Mouse (Mus musculus): ENCODE data around the gene Trove2. TPM values are rescaled to one million over a fixed set of nuclear protein-coding genes. Genes with fewer than 3 reads are reported as not detected.
A peak's percentile ranks its signal among the peaks of the same experiment; 100 is the strongest.

The Trove2 gene
- 29.0 and 29.3 TPM in 2 replicates for polyA plus RNA-seq (2015; fragmentation: Nextera tagmentation; extraction: Ambion mirVana)

GRCm38 (mm10) chr1:143776446-143777411 lies at the start of gene Trove2, which contains the start of gene Uchl5:
TSS of gene Trove2 (minus strand) at chr1:143777068.
TSS of gene Uchl5 (plus strand) at chr1:143777272.
- Histone ChIP-seq H3K36me3 (no peaks in the 10 kb centered on the region), H3K9me3 (no peaks in the 10 kb centered on the region), H3K4me3 (peak within 1 kb of the TSS; percentile 98), H3K27me3 (no peaks in the 10 kb centered on the region), H3K4me1 (replicated peaks) (peaks cover 38% of the 10 kb centered on the region), H3K27ac (replicated peaks) (peak within 1 kb of the TSS; percentile 80), H3K9ac (peak within 1 kb of the TSS; percentile 91), H3K4me2 (peak within 1 kb of the TSS; percentile 94)
- under 1% methylated on average over 80 of the region's 84 CpGs for WGBS
- peak; percentile 97 for ATAC-seq (ENCODE audit: low FRiP score, low read depth)

- no peak overlapping the region for H3K27ac ChIP-seq (replicated peaks)
- H3K4me2 ChIP-seq, result no peak overlapping the region
- WGBS, result 87% methylated on average over 3 of the region's 3 CpGs
- H3K9ac ChIP-seq, result no peak overlapping the region
- no peaks in the 10 kb centered on the region for H3K9me3 ChIP-seq
- ATAC-seq (ENCODE audit: low FRiP score, low read depth), result no peak
- H3K4me3 ChIP-seq, result no peak overlapping the region
- no peaks in the 10 kb centered on the region for H3K27me3 ChIP-seq
- H3K36me3 ChIP-seq, result no peaks in the 10 kb centered on the region
- no peaks in the 10 kb centered on the region for H3K4me1 ChIP-seq (replicated peaks)
Measured at GRCm38 (mm10) chr1:143822677-143823076, 45.8 kb upstream of the Trove2 start.

GRCm38 (mm10) chr1:143820096-143820877 lies 43.4 kb upstream of the Trove2 start:
- no peaks in the 10 kb centered on the region for H3K9me3 ChIP-seq
- H3K27ac ChIP-seq (replicated peaks), result no peak overlapping the region; the same call in 1 of the 2 replicates
- 31% methylated on average over 2 of the region's 2 CpGs for WGBS
- no peaks in the 10 kb centered on the region for H3K4me1 ChIP-seq (replicated peaks)
- peak; percentile 82 for ATAC-seq (ENCODE audit: low FRiP score, low read depth)
- H3K36me3 ChIP-seq, result no peaks in the 10 kb centered on the region
- no peak overlapping the region for H3K9ac ChIP-seq
- H3K4me2 ChIP-seq, result no peak overlapping the region
- H3K4me3 ChIP-seq, result no peak overlapping the region
- H3K27me3 ChIP-seq, result no peaks in the 10 kb centered on the region

- H3K27ac ChIP-seq (replicated peaks), result no peak overlapping the region
- H3K9me3 ChIP-seq, result no peaks in the 10 kb centered on the region
- H3K27me3 ChIP-seq, result no peaks in the 10 kb centered on the region
- 37% methylated on average over 7 of the region's 7 CpGs for WGBS
- no peak overlapping the region for H3K4me2 ChIP-seq
- H3K9ac ChIP-seq, result no peak overlapping the region
- ATAC-seq (ENCODE audit: low FRiP score, low read depth), result 0 out of 2 replicates have a peak, but pooled peaks have one; percentile 76
- H3K36me3 ChIP-seq, result no peaks in the 10 kb centered on the region
- no peak overlapping the region for H3K4me3 ChIP-seq
- no peaks in the 10 kb centered on the region for H3K4me1 ChIP-seq (replicated peaks)
Measured at GRCm38 (mm10) chr1:143813676-143814360, 37.0 kb upstream of the Trove2 start.

GRCm38 (mm10) chr1:143809062-143809461 lies 32.2 kb upstream of the Trove2 start:
- Histone ChIP-seq H3K27ac (replicated peaks) (no peak overlapping the region), H3K4me2 (no peak overlapping the region), H3K4me3 (no peak overlapping the region), H3K27me3 (no peaks in the 10 kb centered on the region), H3K36me3 (0 out of 2 replicates have a peak, but pooled peaks cover 4% of the 10 kb centered on the region), H3K9ac (no peak overlapping the region), H3K4me1 (replicated peaks) (no peaks in the 10 kb centered on the region), H3K9me3 (no peaks in the 10 kb centered on the region; the same call in 1 of the 2 replicates)
- no peak for ATAC-seq (ENCODE audit: low FRiP score, low read depth)
- 81% methylated on average over 6 of the region's 6 CpGs for WGBS

- no peak overlapping the region for H3K4me2 ChIP-seq
- peak; percentile 84; the same call in 1 of the 2 replicates for ATAC-seq (ENCODE audit: low FRiP score, low read depth)
- WGBS, result 43% methylated on average over 4 of the region's 4 CpGs
- no peak overlapping the region for H3K9ac ChIP-seq
- H3K4me3 ChIP-seq, result no peak overlapping the region
- no peaks in the 10 kb centered on the region for H3K4me1 ChIP-seq (replicated peaks)
- peaks cover 4% of the 10 kb centered on the region; the same call in 1 of the 2 replicates for H3K36me3 ChIP-seq
- no peaks in the 10 kb centered on the region; the same call in 1 of the 2 replicates for H3K9me3 ChIP-seq
- H3K27me3 ChIP-seq, result no peaks in the 10 kb centered on the region
- H3K27ac ChIP-seq (replicated peaks), result no peak overlapping the region
Measured at GRCm38 (mm10) chr1:143803537-143803936, 26.7 kb upstream of the Trove2 start.

- Histone ChIP-seq H3K9me3 (no peaks in the 10 kb centered on the region), H3K4me3 (no peak overlapping the region), H3K9ac (no peak overlapping the region), H3K27ac (replicated peaks) (no peak overlapping the region), H3K27me3 (no peaks in the 10 kb centered on the region), H3K4me1 (replicated peaks) (no peaks in the 10 kb centered on the region), H3K4me2 (no peak overlapping the region), H3K36me3 (0 out of 2 replicates have a peak, but pooled peaks cover 4% of the 10 kb centered on the region)
- 76% methylated on average over 2 of the region's 2 CpGs for WGBS
- ATAC-seq (ENCODE audit: low FRiP score, low read depth), result no peak
Measured at GRCm38 (mm10) chr1:143788584-143789227, 11.8 kb upstream of the Trove2 start.

GRCm38 (mm10) chr1:143777558-143778218 lies 820 bp upstream of the Trove2 start:
- Histone ChIP-seq H3K27ac (replicated peaks) (peak overlapping the region; percentile 80), H3K27me3 (no peaks in the 10 kb centered on the region), H3K36me3 (no peaks in the 10 kb centered on the region), H3K4me2 (peak overlapping the region; percentile 94), H3K9me3 (no peaks in the 10 kb centered on the region), H3K9ac (peak overlapping the region; percentile 91), H3K4me3 (peak overlapping the region; percentile 98), H3K4me1 (replicated peaks) (peaks cover 33% of the 10 kb centered on the region)
- peak; percentile 64; the same call in 1 of the 2 replicates for ATAC-seq (ENCODE audit: low FRiP score, low read depth)
- WGBS, result under 1% methylated on average over 39 of the region's 39 CpGs

- Histone ChIP-seq H3K4me3 (no peak overlapping the region), H3K36me3 (peaks cover 12% of the 10 kb centered on the region), H3K9me3 (no peaks in the 10 kb centered on the region), H3K4me2 (no peak overlapping the region), H3K4me1 (replicated peaks) (peaks cover 38% of the 10 kb centered on the region), H3K27ac (replicated peaks) (no peak overlapping the region), H3K27me3 (no peaks in the 10 kb centered on the region), H3K9ac (no peak overlapping the region)
- 82% methylated on average over 6 of the region's 6 CpGs for WGBS
- no peak for ATAC-seq (ENCODE audit: low FRiP score, low read depth)
Measured at GRCm38 (mm10) chr1:143773909-143774308, 3.0 kb downstream of the Trove2 start.

GRCm38 (mm10) chr1:143773082-143773481 lies 3.8 kb downstream of the Trove2 start:
- no peak for ATAC-seq (ENCODE audit: low FRiP score, low read depth)
- WGBS, result 73% methylated on average over 7 of the region's 7 CpGs
- Histone ChIP-seq H3K9me3 (no peaks in the 10 kb centered on the region), H3K4me1 (replicated peaks) (peaks cover 29% of the 10 kb centered on the region), H3K4me2 (no peak overlapping the region), H3K9ac (no peak overlapping the region), H3K27ac (replicated peaks) (no peak overlapping the region), H3K27me3 (no peaks in the 10 kb centered on the region), H3K36me3 (peaks cover 16% of the 10 kb centered on the region), H3K4me3 (no peak overlapping the region)
